Mouse (Mus musculus): ENCODE measurements at regions not wholly inside any gene's neighbourhood (a gene's known extent, or its start where the extent isn't known, plus 50 kb on each side); places are given as distances from the start of the nearest gene placed in this dataset.

DNA sequence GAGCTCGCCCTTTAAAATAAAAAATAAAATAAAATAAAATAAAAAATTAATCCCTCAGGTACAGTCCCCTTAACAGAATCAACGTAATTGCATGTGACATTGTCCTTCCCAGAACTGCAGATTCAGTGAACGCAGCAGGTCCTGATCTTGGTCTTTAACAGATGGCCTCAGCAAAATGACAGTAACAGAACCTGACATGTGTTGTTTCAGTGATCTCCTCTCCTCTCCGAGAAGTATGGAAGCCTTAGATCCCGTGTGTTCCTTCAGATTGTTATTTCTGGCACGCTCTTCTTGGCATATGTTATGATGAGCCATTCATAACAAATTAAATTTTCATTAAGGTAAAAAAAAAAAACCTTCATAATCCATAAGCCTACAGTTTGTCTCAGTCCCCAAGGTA, 171.9 kb downstream of the Tph2 start:
- TF ChIP-seq TBP (conservative IDR thresholded peaks at IDR 0.05; ENCODE audit: low read depth, low read length) (no peak), CTCF (conservative IDR thresholded peaks at IDR 0.05 in 1 of 2, IDR thresholded peaks at IDR 0.05 in 1 of 2; ENCODE audit: low read depth in 2 of 2, low read length in 2 of 2) (no peak), POLR2A (IDR thresholded peaks at IDR 0.05; ENCODE audit: low read depth, low read length) (no peak), SIN3A (IDR thresholded peaks at IDR 0.05; ENCODE audit: low read length) (no peak)

All from CH12.LX (cell line).